Mouse (Mus musculus) ZHBTc4 (cell line): ENCODE measurements around the gene Bhlha15.

Experiments
- DNase-seq: peaks from one replicate; pipeline ENCODE4 v3.0.0-alpha.2; 2011; ENCODE audit warnings: low read depth, low spot score

The Bhlha15 gene

DNA sequence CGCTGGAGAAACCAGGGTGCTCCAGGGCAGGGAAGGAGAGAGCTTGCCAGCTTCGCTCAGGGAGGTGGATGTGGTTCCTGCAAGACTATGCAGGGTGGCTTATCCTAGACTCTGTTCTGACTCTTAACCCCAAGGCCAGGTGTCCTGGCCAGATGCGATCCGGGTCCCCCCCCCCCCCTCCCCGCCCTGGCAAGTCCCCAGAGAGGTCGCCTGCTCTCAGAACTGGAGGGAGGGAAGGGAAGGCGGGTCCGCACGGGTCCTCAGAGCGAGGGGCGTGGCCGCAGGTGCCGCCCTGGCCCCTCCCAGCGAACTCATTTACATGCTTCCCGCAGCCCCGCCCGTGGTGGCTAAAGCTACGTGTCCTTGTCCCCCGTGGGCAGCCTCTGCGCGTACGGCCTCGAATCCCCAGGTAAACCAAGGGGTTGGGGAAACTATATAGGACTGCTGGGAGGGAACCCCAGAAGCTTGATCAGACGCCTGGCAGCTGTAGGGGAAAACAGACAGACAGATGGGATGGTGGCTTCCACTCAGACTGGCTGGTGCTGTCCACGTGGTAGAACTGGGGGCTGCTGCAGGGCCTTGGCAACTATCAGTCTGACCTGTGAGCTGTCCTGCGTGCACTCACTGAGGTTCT is at the start of gene Bhlha15:
Gene Bhlha15, plus strand, starts transcription at position 337 of the 634 bp plus-strand sequence.
- DNase-seq = peak; percentile 80

DNA sequence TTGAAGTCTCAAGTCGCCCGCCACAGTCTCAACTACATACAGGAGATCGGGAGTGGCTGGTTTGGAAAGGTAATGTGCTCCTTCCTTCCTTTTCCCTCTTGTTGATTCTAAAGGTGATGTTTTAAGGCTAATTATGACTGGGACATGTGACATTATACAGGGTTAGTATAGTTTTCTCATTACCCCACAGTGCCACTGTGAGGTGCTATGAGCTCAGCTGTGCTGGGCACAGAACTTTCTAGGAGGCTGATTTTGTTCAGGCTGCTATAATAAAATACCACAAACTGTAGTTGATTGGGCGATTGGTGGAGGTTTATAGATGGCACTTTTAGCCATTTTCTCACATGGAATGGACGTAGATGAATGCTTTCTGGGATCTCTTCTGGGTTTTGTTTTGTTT is 46.6 kb upstream of the Bhlha15 start:
- DNase-seq = no peak

DNA sequence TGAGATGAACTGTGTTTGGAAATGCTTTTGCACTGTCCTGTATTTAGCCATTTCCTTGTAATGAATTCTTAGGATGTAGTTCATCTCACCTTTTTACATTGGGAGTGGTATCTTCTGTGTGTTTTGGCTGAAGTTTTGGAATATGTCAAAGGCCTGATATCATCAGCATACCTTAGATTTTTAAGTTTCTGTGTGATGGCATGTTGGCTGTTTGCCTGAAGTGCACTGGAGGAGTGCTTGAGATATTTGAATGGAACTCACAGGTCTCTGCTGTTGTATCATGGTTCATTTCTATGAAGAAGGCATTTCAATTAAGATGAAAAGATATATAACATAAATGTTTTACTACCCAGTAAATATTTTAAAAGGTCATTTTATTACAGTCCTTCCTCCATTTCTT is 43.2 kb upstream of the Bhlha15 start:
- no peak for DNase-seq

DNA sequence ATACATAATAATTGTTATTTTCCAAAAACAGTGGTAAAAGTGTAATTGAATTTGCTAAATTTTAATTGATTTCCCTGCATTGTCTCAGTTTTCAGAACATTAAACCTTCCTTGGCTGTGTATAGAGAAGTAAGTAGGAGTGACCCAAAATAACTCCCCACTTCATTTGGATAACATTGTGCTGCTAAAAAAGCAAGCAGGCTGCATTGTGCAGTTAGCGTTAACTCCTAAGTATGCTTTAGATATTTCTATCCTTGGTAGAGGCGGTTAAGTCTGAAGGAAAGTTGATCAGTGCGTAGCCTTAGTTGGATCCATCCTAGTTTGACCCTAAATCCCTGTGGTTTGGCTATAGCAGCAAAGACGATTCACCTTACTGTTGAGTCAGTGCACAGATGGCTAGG is 40.6 kb upstream of the Bhlha15 start:
- no peak for DNase-seq

DNA sequence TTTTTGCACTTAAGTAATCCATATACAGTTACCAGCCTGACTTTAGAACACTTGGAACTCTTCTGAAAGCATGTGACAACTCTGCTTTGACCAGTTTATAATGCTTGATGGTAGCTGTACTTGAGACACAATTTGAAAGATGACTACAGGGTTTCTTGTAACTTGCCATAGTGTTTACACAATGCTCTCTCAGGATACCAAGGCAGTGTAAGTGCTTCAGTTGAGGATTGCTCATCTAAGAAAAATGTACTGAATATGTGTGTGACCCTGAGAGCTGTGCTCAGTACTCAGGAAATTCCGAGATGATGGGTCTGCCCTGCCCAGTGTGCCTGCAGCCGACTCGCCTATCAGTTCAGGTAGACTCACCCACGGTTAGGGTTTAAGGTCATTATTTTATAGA is 38.8 kb upstream of the Bhlha15 start:
- DNase-seq = no peak

DNA sequence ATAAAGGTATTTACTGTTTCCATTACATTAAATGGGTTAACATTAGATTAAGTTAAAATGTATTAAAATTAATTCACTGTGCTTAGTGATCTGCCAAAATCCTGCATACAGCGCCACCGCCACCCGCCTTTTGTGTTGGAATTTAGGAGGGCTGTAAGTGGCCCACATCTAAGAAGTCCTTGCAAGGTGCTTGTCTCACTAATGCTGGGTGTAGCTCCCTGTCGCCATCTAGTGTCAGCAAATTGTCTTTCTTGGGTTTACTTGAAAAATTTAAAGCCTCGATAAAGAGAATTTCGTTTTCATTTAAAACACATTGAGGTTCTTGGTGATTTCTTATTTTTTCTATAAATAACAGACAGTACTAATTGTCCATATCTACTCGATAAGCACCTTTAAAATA is 35.6 kb upstream of the Bhlha15 start:
- peak; percentile 85 for DNase-seq

DNA sequence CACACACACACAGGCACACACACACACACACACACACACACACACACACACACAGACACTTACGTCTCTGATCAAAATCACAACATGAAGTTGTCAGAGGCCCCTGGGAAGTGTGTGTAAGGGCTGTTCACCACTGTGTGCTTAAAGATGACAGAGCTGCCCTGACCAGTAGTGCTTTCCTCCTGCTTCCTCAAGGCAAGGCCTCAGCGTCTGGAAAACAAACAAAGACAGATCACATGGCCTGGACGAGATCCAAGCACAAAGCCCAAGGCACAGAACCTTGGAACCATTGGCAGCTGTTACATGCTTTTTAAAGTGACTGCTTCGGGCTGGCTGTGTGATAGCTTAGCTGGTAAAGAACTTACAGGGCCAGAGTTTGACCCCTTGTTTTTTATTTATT is 31.5 kb upstream of the Bhlha15 start:
- no peak for DNase-seq

DNA sequence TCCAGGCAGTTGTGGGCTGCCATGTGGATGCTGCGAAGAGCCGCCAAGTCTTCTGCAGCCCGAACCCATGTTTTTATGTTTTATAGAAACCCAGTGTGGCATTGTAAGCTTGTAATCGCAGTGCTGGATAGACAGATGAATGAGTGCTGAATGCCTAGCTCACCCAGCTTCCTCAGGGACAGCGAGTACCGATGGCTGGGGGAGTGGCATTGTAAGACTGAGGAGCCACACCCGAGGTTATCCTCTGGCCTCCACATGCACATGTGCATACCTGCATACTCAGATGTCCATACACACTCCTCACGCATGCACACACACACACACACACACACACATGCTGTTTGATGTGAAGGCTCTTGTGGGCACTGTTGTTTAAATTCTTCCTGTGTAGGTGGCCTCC is 30.9 kb upstream of the Bhlha15 start:
- DNase-seq = no peak

DNA sequence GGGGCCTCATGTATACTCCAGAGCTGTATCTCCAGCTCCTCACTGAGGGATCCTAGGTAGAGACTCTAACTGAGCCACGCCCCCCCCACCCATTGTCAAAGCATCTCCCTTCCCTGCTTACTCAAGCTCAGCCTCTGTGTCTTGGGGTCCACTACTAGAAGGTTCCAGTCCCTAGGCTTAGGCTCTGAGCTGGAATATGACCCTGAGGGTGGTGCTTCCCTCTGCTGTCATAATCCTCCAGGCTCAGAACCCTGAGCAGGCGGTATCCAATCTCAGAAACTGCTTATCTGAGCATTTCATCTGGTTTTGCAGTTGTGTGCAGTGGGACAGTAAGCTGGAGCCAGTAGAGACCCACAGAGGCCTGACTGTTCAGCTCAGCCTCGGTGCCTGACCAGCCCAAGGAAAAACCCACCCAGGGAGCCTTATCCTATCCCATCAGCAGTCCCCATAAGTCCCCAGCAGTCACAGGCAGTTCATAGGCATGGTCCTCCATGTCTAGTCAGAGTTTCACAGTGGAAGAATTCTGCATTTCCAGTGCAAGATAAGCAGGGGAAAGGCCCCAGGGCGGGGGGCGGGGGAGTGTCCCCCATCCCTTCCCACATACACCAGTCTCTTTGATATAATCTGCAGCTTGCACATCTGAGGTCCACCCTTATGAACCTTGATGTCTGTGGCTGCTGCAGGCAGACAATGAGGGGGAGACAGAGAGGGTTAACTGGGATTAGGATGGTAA is 27.8 kb upstream of the Bhlha15 start:
- DNase-seq = no peak

DNA sequence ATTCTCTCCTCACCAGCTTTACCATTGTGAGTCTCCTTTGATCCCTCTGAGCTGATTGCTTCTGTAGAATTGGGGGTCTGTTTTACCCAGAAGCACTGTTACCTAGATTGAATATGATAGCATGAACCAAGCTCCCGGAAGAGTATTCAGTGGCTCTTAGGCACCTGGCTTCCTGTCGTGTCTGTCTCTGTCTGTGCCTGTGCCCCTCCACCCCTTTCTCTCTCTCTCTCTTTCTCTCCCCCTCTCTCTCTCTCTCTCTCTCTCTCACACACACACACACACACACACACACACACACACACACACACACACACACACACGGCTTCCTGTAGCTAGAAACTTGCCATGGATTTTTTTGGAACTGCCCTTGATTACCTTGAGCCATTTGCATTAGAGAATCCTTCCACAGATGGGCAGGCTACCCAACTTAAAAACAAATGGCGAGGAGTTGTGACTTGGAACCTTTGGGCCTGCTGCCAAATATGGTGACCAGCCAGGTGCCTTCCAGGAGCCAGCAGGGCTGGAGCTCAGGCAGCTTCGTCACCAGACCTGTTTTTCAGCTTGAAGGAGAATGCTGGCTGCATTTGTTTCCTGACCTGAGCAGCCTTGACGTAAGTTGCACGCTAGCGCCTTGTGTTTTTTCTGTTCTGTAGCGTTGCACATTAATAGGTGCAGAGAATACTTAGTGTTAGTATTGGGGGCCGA is 27.1 kb upstream of the Bhlha15 start:
- no peak for DNase-seq

DNA sequence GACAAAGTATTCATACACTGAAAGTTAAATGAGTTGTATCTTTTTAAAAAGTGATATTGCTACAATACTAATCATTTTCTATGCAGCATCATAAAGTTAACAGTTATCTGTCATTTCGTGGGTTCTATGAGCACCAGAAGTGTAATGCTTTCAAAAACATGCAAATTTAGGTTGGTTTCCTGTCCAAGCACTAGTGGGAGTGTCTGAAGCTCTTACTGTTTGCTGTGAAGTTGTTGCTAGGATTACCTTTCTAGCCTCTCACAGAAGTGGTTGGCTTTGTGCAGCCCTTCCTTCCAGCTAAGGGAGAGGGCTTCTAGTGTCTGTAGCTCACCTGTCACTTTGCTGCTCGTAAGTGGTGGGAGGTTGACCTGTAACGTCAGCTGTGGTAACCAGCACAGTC is 24.3 kb upstream of the Bhlha15 start:
- no peak for DNase-seq

DNA sequence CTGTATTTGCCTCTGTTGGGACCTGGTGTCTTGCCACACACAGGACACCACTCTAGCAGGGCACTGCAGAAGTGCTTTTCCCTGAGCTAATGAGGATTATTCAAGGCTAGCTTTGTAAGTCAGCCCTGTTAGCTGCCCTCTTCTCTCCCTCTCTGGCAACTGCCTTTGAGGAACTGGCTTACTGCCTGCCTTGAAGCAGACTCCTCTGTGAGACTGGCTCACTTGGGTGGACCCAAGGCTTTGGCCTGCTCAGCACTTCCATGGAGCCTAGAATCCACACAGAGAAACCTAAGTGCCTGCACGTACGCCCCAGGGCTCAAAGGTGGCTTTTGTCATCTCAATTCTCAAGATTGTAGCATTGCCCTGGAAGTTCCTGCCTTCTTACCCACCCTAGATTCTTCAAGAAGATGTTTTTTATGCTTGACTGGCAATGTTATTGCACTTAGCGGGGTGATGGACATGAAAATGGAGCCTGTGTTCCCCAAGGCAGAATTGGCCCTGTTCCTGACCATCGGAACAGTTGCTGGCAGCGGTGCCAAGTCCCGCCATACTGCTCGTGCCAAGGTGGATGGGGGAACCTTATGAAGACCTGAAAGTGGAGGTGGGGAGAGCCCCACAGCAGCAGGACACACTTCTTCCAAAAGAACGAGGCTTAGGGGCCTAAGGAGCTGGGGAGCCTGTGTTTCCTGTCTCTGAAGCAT is 20.7 kb upstream of the Bhlha15 start:
- DNase-seq = no peak

DNA sequence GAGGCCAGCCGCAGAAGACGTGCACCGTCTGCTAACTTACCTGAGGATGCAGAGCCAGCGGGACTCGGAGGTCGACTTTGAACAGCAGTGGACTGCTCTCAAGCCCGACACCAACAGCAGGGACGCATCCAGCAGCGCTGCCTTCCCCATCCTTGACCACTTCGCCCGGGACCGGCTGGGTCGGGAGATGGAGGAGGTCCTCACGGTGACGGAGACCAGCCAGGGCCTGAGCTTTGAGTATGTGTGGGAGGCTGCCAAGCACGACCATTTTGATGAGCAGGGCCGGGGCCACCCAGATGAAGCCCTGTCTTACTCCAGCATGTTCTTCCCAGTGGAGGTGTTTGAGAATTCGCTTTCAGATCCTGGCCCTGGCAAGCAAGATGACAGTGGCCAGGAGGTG is 16.4 kb upstream of the Bhlha15 start:
- no peak for DNase-seq

DNA sequence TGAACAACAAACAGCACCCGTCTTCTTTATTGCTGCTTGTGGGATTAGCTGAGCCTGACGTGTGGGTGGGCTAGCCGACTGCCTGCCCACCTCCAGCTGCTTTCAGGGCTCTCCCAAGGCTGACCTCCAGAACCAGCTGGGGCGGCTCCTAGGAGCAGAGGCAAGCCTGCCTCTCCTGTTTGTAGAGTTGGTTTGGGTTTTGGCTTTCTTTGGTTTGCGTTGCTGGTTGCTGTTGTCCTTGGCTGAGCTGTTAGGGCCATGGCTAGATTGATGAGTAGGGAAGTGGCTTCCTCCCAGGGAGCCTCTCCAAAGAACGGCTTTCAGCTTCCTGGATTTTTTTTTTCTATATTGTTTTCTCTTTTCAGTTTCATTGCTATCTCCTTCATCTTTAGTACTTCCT is 11.9 kb upstream of the Bhlha15 start:
- no peak for DNase-seq

DNA sequence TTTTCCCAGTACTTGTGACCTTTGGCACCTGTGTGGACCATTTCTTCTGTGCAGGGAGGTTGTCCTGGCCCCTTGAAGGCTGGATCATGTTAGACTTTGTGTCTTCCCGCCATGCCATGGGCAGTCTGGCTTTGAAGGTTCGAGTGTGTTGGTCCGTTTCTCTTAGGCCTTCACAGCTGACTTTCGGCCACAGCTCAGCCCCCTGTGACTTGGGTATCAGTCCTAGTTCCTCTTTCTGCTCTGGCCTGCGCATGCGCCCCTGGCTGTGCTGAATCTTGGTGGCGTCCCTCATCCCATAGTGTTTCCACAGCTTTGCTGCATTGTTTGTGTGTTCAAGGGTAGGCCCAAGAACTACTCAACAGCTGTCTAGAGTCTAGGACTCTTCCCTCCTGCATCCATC is 8.8 kb upstream of the Bhlha15 start:
- DNase-seq = no peak

DNA sequence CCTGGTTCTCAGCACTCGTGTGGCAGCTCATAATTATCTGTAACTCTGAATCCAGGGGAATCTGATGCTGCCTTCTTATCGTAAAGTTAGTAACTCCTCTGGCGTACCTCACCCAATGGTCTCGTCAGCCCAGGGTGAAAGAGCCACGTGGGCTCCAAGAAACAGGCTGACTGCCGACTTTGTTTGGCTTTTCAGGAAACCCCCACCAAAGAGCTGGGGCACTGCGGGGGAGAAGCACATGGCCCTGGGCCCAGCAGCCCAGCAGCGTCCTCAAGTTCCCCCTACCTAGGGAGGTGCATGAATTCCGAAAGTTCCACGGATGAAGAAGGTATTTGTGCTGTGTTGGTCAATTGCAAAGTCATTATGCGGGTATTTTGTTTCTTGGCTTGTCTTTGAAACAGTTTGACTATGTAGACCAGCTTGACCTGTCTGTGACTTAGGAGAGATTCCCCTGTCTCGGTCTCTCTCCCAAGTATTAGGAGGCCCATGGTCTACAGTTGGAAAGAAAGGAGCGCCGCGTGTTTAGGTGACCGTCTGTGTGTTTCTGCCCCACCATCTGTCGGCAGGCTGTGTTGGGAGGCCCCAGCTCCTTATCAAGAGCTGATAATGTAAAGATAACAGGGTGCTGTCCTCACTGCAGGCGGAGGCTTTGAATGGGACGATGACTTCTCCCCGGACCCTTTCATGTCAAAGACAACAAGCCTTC is 7.4 kb upstream of the Bhlha15 start:
- DNase-seq = no peak

DNA sequence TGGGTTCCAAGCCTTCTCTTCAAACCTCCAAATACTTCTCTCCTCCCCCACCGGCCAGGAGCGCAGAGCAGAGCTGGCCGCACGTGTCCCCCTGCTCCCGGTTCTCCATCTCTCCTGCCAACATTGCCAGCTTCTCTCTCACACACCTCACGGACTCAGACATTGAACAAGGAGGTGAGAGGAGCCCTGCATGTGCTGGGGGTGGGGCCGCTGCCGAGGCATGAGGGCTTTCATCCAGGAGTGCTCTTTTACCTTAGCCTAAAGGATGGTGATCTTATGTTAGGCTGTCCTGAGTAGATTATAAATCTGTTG is 6.9 kb upstream of the Bhlha15 start:
- DNase-seq = no peak

DNA sequence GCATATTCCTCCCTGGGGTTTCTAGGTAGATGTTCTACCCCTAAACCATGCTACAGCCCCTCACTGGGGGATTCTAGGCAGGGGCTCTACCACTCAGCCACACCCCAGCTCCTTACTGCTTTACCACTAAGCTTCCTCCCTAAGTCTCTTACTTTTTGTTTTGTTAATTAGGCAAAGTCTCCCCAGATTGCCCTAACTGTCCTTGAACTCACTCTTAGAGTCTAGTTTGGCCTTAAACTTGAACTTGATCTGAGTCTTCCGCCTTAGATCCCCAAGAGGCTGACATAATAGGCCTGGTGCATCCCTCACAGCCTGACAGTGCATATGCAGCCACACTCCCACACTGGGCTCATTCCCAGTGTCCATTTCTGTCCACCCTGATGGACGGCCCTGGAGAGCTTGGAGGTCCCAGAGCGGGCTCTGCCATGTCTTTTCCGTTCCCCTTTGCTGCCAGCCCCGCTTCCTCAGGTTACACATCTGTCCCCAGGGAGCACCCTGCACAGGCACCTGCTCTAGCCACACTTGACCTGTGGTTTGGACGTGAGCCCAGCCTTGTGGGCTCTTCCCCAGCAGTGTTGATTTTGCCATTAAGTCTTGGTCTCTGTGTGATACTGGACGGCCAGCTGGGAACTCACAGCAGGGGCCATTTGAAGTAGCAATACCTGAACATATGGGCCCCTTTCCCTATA is 6.3 kb upstream of the Bhlha15 start:
- DNase-seq = peak; percentile 40

DNA sequence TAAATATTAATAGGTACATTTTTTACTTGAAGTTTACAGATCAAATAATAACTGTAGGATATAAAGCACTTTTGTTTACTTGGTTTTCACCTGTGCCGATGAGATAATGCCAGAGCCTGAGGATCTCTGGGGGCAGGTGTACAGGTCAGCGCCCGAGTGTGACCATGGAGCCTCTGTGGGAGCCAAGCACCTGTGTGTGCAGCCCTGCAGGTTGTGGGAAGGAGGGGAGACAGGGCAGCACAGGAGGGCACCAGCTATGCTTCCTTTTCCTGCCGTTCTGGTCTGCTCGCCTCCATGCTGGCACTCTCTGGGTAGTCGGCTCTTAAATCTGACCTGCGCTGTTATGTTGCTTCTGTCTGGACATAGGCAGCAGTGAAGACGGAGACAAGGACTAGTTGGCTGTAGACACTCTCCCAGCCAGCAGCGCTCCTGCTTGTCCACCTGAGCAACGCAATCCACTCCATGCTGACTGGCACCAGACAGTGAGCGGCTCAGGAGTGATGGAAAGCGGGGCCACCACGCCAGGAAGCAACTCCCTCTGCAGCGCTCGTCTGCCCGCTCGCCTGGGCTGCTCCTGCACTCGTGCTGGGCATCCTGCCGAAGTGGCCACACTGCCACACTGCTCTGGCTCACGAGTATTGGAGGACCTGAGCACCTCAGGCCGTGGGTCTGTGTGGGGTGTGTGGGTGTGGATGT is 5.6 kb upstream of the Bhlha15 start:
- DNase-seq = no peak

DNA sequence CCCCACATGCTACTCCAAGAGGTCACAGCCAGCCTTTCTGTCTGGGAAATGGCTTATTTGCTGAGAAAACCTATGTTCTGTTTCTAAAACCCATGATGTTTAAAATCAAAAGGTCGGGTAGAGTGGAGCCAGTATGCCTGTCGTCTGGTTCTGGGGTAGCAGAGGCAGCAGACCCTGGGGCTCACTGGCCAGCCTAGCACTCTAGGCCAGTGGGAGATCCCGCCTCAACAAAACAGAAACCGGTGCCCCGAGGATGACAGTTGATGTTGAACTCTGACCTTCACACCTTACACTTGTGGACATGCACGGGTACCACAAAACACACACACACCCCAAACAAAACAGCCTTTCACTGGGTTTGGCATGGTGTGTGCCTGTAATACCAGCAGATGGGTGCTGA is 1.7 kb upstream of the Bhlha15 start:
- DNase-seq = no peak

DNA sequence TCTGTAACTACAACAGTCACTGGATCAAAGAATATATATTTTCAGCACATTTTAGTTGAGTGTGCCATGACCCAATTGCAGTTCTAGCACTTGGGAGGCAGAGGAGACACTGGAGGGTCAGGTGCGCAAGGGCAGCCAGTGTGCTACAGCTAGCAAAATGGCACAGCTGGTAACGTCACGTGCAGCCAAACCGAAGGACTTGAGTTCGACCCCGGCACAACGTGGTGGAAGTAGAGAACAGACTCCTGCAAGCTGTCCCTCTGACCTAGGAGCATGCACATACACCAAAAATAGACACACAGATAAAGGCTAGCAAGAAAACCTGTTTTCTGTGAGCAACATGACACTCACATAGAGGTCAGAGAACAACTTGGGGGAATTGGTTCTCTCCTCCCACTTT is 759 bp upstream of the Bhlha15 start:
- no peak for DNase-seq
